Mouse (Mus musculus) brain, embryonic 14.5 days (tissue): ENCODE data around the gene Fuca2.

Experiments
- CTCF ChIP-seq: fragments of 200-500 bp; IDR thresholded peaks from 2 replicates; pipeline ENCODE4 v1.5.1; 2012; ENCODE audit warnings: inconsistent platforms, mild to moderate bottlenecking, moderate library complexity, borderline replicate concordance; ENCODE audit not compliant: insufficient read depth, insufficient read length; ENCODE audit errors: extremely low read depth
- POLR2A ChIP-seq: fragments of 200-500 bp; IDR thresholded peaks from 2 replicates; pipeline ENCODE4 v1.6.1; 2012; ENCODE audit warnings: mild to moderate bottlenecking, inconsistent platforms, borderline replicate concordance; ENCODE audit not compliant: poor library complexity, insufficient read depth, insufficient read length, severe bottlenecking; ENCODE audit errors: extremely low read depth

DNA sequence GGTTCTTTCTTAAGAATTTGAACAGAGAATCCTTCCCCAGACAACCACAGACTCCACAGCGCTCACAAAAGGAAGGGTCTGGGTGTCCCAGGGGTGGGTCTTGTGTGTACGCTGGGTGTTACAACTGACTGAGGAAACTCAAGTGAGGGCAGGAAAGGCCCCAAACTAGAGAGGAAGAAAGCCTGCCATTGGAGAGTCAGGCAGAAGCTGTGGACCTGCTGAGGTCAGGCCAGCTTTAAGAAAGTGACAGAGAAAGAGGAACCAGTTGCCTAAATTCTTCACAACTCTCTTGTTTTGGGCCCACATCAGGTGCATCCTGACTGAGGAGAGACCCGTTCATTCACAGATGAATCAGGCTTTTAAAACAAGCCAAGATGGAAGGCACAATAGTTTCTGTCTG is 29.1 kb upstream of the Fuca2 start:
- TF ChIP-seq POLR2A (no peak), CTCF (no peak)
